Mouse (Mus musculus) adrenal gland, postnatal 10 days (tissue): Measurements from ENCODE around the gene Fgf12. TPM values are rescaled to one million over a fixed set of nuclear protein-coding genes. Genes with fewer than 3 reads are reported as not detected.

Experiments used
- DNase-seq: peaks from one replicate; pipeline ENCODE4 v3.0.0; 2021; ENCODE audit warnings: mixed read lengths
- total RNA-seq, 2 experiments: library from RNA; stranded (reverse); gene quantifications; 2 replicates each; pipeline ENCODE4 v1.2.3; 2021

Gene Fgf12
- total RNA-seq, 2 experiments from 2014 or later: 4.5 to 4.7 TPM

DNA sequence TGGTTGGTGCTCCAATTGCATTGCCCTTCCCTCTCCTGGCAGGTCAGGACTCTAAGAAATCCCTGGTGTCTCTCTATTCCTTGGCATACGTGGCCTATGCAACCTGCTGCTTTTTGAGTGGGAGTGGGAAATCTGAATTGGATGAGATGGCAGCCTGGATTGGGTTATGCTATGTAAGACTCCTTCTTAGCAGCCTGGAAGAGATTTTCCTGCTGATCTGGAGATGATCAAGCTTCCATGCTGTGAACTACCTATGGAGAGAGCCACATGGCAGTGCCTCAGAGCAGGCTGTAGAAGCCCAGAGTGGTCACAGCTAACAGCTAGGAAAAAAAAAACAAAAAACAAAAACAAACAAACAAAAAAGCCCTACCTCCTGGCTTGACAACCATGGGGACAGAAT lies 277.3 kb downstream of the Fgf12 start:
- no peak for DNase-seq

GRCm38 (mm10) chr16:28454821-28455220 lies 298.0 kb downstream of the Fgf12 start:
- DNase-seq: no peak

DNA sequence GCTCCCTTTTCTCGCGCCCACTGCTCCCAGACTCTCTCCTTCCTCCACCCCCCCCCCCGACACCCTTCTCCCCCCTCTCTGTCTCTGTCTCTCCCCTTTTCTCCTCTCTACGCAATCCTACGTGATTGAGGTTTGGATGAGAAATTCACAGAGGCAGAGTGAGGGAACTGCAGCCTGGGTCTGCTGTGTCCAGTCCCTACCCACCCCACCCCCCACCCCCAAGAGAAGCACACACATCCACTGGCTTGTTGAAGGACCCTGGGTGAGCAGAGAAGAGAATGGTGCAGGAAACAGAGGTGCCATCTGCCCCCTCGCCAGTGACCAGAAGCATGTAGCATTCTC lies 305.8 kb downstream of the Fgf12 start:
- DNase-seq: no peak

- DNase-seq: peak; percentile 34
Measured at GRCm38 (mm10) chr16:28446334-28447113, 306.3 kb downstream of the Fgf12 start.

GRCm38 (mm10) chr16:28445800-28446333 lies 307.0 kb downstream of the Fgf12 start:
- DNase-seq: no peak

DNA sequence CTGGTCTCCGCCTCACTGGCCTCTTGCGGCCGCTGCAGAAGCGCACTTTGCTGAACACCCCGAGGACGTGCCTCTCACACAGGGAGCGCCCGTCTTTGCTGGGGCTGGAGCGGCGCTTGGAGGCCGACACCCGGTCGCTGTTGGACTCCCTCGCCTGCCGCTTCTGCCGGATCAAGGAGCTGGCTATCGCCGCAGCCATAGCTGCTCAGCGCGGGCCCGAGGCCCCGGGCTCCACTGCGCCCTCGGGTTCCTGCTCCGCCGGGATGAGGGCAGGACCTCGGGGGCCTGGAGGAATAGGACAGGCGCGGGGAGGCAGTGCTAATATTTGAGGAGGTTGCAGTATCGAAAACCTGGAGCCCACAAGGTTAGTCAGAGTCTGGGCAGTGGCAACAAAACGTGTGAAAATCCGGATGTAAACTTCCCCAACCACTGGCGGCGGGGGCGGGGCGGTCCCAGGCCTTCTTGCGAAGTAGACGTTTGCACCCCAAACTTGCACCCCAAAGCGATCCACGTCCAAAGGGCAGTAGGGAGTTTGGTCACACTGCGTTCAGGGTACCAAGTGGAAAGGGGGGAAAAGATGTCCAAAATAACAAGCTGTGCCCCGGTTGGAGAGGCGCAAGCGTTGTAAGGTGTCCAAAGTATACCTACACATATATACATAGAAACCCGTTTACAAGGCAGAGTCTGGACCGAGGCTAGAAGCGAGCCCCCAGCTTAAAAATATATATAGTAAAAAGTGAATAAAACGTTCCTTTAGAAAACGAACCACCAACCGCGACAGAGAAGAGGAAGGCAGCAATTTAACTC lies 307.7 kb downstream of the Fgf12 start:
- DNase-seq: peak; percentile 57

- no peak for DNase-seq
Measured at GRCm38 (mm10) chr16:28421617-28422016, 331.3 kb downstream of the Fgf12 start.

- DNase-seq: peak; percentile 7
Measured at GRCm38 (mm10) chr16:28419693-28420299, 333.1 kb downstream of the Fgf12 start.

DNA sequence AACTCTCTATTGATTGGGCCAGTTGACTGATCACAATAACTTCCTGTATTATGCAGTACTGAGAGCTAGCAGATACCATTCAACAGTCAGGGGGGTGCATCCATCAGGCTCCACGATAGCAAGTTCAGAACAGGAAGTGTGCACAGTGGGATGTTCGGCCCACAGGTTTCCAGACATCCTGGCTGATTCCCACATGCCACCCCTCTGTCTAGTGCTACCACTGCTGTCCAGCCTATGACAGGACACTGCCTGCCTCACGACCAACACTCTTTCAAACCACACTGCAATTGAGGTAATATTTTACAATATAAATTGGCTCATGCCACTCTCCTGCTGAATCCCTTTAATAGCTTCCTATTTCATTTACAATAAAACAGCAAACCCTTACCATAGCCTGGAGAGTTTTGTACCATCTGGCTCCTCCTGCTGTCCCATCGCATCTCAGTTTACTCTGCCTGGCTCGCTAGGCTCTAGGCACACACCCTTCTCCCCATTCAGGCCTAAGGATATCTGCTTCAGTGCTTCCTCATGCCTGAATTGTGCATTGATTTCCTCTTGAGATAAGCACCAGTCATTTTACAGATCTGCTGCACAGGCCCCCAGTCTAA lies 341.6 kb downstream of the Fgf12 start:
- DNase-seq: no peak

DNA sequence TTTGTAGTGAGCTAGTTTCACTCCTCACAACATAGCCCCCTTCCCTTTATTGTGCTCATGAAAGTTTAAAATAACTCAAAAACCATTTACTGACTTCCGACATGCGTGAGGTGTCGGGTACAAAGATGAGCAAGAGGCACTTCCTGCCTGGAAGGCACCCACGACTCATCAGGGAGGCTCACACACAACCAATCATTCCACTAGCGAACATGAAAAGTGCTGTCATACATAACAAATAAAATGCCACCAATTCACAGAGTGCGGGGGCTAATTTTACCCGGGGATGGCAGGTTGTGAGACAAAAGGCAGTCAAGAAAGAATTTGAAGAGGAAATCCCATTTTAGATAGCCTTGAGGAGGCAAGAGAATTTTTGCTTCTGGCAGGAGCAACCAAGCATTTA lies 344.6 kb downstream of the Fgf12 start:
- DNase-seq: no peak

DNA sequence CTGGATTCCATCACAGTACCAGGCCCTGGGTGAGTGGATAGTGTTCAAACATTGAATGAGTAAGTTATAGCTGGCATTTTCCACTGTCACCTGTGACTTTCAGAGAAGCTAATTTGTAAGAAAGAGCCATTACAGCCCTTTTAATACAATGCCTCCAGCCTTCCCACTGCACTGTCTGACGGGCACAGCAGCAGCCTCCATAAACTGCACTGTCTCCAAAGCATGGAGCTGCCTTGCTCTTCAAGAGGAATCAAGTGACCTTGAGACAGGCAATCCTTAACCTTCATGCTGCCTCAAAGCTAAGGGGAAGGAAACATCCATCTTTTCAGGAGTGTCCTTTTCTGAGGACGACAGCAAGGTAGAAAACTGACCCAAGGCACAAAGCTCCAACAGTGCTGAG lies 345.0 kb downstream of the Fgf12 start:
- no peak for DNase-seq

DNA sequence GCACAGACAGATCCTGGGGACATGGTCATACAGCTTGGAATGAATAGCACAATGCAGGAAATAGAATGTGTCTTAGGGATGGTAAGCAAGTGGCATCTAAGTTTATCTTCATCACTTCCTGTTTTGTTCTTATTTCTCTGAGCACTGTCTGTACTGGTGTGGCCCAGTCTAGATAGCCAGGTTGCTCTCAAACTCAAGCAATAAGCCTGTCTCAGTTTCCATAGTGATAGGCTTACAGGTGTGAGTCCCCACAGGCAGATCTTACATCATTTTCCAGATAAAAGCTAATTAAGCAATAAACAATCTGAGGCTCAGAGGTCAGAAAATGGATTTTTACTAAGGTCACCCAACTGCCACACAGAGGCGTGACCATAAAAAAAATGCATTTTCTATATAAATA lies 348.7 kb downstream of the Fgf12 start:
- DNase-seq: no peak

- no peak for DNase-seq
Measured at GRCm38 (mm10) chr16:28402701-28403100, 350.2 kb downstream of the Fgf12 start.

DNA sequence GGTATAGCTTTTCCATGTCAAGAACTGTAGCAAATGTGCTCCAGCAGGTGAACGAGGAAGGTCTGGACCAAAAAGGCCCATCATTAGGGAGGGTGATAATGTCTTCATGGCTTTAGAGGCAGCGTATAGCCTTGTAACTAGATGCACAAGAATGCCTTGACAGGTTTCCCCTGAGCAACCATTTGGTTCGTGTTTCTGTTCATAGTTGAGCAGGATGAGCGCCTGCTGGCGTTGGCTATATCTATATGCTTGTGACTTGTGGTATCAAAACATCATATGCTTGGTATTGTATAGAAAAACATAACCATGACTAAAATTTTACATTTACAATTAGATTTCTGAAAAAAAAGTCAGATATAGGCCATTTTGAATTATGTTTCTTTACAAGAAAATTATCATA lies 361.6 kb downstream of the Fgf12 start:
- no peak for DNase-seq

GRCm38 (mm10) chr16:28389114-28389513 lies 363.8 kb downstream of the Fgf12 start:
- no peak for DNase-seq

DNA sequence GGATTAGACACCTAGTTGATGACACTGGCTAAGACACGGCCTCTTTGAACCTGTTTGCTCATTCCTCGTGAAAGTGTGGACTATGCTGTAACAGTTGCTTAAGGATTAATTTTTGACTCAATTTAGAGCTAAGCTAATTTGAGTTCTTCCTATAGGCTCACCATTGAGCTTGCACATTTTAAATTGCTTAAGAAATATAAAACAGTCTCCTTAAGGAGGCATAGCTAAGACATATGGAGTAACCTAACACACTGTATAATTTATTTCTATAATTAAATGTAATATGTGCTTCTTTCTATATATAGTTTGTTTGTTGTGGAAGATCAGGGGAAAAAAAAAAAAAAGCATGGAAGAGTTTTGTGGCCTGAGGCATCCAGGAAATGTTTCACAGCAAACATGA lies 378.1 kb downstream of the Fgf12 start:
- DNase-seq: no peak

DNA sequence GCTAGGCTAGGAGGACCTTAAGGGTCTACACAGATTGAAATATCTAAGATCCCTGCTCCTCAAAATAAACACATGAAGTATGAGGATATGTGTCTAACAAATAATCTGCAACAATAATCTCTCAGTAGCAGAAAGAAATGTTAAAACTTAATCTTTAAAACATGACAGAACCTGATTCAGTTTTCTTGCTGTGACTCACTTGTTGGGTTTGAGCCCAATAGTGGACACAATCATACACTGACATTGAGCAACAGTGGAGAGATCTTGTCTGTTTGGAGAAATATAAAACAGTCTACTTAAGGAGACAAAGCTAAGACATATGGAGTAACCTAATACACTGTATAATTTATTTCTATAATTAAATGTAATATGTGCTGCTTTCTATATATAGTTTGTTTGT lies 379.6 kb downstream of the Fgf12 start:
- peak; percentile 15 for DNase-seq

- no peak for DNase-seq
Measured at GRCm38 (mm10) chr16:28350624-28351023, 402.2 kb downstream of the Fgf12 start.

- DNase-seq: no peak
Measured at GRCm38 (mm10) chr16:28345323-28345722, 407.5 kb downstream of the Fgf12 start.

GRCm38 (mm10) chr16:28337930-28338329 lies 414.9 kb downstream of the Fgf12 start:
- DNase-seq: no peak

DNA sequence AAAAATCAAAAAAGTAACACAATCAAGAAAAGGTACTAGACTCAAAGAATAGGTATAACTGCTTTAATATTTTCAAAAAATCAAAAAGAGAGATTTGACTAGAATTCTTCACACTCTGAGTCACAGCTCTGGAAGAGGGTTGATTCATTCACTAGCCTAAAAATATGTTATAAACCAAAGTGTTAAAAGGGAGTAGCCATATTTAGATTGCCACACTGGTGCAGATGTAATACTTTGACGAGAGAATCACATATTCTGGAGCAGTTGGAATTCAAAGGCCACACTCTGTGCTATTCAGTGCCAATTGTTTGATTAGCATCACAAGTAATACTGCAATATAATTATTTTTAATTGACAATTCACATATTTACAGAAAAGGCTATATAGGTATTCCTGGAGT lies 416.2 kb downstream of the Fgf12 start:
- no peak for DNase-seq

DNA sequence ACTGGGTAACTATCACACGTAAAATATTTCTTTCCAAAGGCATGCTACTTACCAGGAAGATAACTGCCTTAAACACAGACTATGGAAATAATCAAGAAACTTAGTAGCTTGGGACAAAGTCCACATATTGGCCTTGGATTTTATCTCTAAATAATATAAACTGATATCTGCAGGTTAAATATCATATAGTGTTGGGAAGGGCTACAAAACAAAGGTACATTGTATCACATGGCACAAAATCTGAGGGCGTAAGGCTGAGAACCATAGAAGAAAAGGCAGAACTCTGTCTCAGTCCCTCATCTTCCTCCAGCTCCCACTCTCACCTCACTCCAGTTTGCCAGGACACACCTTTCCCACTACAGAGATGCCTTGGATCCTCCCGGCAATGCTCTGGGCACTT lies 417.8 kb downstream of the Fgf12 start:
- DNase-seq: no peak

- no peak for DNase-seq
Measured at GRCm38 (mm10) chr16:28323576-28323975, 429.3 kb downstream of the Fgf12 start.
